Mouse (Mus musculus) MEL (cell line): ENCODE results near the gene Ppfia1.

Source experiments
- CTCF ChIP-seq, 3 experiments: IDR thresholded peaks in 2 of 3; conservative IDR thresholded peaks in 1 of 3; 2 replicates each; pipeline ENCODE4 v1.5.1; 2011 to 2012; ENCODE audit warnings: low read length in 3 of 3, low read depth in 2 of 3, mild to moderate bottlenecking in 2 of 3, improper control_type of control experiment in 1 of 3, inconsistent platforms in 1 of 3, mixed read lengths in 1 of 3, moderate library complexity in 1 of 3; ENCODE audit not compliant: control insufficient read depth in 1 of 3, insufficient read depth in 1 of 3, poor library complexity in 1 of 3, severe bottlenecking in 1 of 3
- EP300 ChIP-seq, 2 experiments: IDR thresholded peaks; 2 replicates each; pipeline ENCODE4 v1.6.1; 2011; ENCODE audit warnings: improper control_type of control experiment in 2 of 2, low read length in 2 of 2, low read depth in 1 of 2, mild to moderate bottlenecking in 1 of 2
- HCFC1 ChIP-seq: IDR thresholded peaks from 2 replicates; pipeline ENCODE4 v1.6.1; 2012; ENCODE audit warnings: low read depth, mild to moderate bottlenecking, inconsistent platforms, low read length, improper control_type of control experiment, moderate library complexity
- POLR2A ChIP-seq, 2 experiments: IDR thresholded peaks; 2 replicates each; pipeline ENCODE4 v1.6.1; 2011 to 2012; ENCODE audit warnings: low read length in 2 of 2, mild to moderate bottlenecking in 2 of 2, control low read depth in 1 of 2, improper control_type of control experiment in 1 of 2, low read depth in 1 of 2, moderate library complexity in 1 of 2; ENCODE audit not compliant: control insufficient read depth in 1 of 2, insufficient read depth in 1 of 2, poor library complexity in 1 of 2
- POLR2AphosphoS5 ChIP-seq: IDR thresholded peaks from 2 replicates; pipeline ENCODE4 v1.6.1; 2012; ENCODE audit warnings: low read depth, borderline replicate concordance, mild to moderate bottlenecking, inconsistent platforms, low read length, moderate library complexity, mixed read lengths
- TBP ChIP-seq: IDR thresholded peaks from 2 replicates; pipeline ENCODE4 v1.8.0; 2011; ENCODE audit warnings: low read depth, low read length, improper control_type of control experiment
- USF1 ChIP-seq: IDR thresholded peaks from 2 replicates; pipeline ENCODE4 v1.6.1; 2014; ENCODE audit warnings: low read depth, mild to moderate bottlenecking, inconsistent platforms, low read length, improper control_type of control experiment, moderate library complexity
- ZC3H11A ChIP-seq: IDR thresholded peaks from 2 replicates; pipeline ENCODE4 v1.6.1; 2012; ENCODE audit warnings: low read depth, mild to moderate bottlenecking, inconsistent platforms, low read length, improper control_type of control experiment

DNA sequence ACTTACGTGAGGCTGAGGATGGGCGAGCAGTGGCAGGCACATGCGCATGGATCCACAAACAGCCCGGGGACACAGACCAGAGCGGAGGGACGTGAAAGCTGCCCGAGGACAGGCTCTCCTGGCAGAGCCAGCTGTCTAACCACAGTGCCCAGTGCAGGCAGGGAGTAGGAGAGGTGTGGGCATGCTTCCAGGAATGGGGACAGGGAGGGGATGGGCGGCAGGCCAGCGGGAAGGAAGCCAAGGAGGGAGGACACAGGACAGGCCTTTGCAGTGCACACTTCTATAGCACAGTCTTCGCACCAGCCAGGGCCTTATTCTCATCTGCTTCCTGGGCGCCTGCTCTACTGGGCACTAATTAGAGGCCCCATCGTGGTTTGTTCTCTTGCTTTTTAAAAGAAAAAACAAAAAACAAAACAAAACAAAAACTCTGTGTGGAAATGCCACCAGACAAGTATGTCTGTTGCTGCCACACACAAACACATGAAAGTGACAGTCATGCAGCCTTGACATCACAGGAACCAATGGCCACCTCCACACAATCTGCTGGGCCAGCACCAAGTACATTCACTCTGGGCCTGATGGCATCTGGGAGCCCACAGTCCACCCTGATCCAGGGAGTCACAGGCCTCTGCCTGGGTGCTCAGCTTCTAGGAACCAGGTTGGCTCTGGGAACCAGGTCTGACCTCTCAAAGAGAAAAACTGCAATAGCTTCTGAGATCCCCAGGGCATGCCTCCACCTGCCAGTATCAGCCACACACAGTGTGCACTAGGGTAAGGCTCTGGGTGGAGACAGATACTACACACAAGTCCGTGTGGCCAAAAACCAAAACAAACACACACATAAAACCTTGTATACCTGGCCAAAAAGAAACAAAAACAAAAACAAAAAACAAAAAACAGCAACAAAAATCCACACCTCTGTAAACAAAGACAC is 103.6 kb downstream of the Ppfia1 start:
- TF ChIP-seq EP300 (IDR thresholded peaks at IDR 0.05; ENCODE audit: low read depth in 1 of 2, low read length in 2 of 2) (no peak), HCFC1 (no peak), CTCF (IDR thresholded peaks at IDR 0.05 in 2 of 3, conservative IDR thresholded peaks at IDR 0.05 in 1 of 3; ENCODE audit: control insufficient read depth in 1 of 3, insufficient read depth in 1 of 3, low read depth in 2 of 3, low read length in 3 of 3, poor library complexity in 1 of 3, severe bottlenecking in 1 of 3) (no peak), POLR2A (IDR thresholded peaks at IDR 0.05; ENCODE audit: control insufficient read depth in 1 of 2, insufficient read depth in 1 of 2, low read depth in 1 of 2, low read length in 2 of 2, poor library complexity in 1 of 2) (no peak), TBP (no peak), ZC3H11A (no peak), POLR2AphosphoS5 (no peak), USF1 (no peak)
